Mouse (Mus musculus): ENCODE measurements around the gene Tcf7l2. TPM values are rescaled to one million over a fixed set of nuclear protein-coding genes. Genes with fewer than 3 reads are reported as not detected.

Gene Tcf7l2
- polyA plus RNA-seq, 1 experiment from 2014 or later, result 53.4 TPM

DNA sequence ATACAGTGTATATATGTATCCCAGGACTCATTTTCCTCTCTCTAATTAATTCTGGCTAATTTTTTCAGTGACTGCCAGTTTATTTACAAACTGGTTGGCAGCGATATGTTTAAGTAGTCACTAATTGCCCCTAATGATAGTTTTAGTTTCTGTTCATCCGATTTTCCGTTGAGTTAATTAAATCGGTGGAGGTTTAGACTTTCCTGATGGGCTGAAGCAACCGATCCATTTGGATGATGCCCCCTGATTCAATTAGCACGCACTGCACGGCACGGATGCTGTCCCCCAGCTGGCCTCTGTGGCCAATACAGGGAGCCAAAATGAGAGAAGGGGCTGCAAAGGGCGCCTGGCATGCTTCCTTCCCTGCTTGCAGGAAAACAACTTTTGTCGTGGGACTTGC lies 172.0 kb downstream of the Tcf7l2 start:
- peaks cover 11% of the 10 kb centered on the region; the same call in 1 of the 2 replicates for H3K36me3 ChIP-seq (ENCODE audit: insufficient read depth, low read length)
- no peak overlapping the region for H3K4me3 ChIP-seq (replicated peaks; ENCODE audit: low read depth, low read length)
- no peaks in the 10 kb centered on the region for H3K9me3 ChIP-seq (replicated peaks; ENCODE audit: low read length)
- TF ChIP-seq CTCF (IDR thresholded peaks at IDR 0.05; ENCODE audit: low read depth), result no peak
- WGBS, result 75% methylated on average over 10 of the region's 10 CpGs
- no peak overlapping the region for H3K4me2 ChIP-seq (ENCODE audit: low read length)
- no peaks in the 10 kb centered on the region for H3K27me3 ChIP-seq (ENCODE audit: insufficient read depth, low read length)
- DNase-seq (ENCODE audit: low spot score), result no peak
- no peak for ATAC-seq (replicated peaks; ENCODE audit: low FRiP score, low read depth)
- 0 out of 2 replicates have a peak, but pooled peaks cover 4% of the 10 kb centered on the region for H3K4me1 ChIP-seq (replicated peaks; ENCODE audit: insufficient read depth, low read length)
- no peak overlapping the region for H3K27ac ChIP-seq
- H3K9ac ChIP-seq (ENCODE audit: low read depth, low read length), result no peak overlapping the region

DNA sequence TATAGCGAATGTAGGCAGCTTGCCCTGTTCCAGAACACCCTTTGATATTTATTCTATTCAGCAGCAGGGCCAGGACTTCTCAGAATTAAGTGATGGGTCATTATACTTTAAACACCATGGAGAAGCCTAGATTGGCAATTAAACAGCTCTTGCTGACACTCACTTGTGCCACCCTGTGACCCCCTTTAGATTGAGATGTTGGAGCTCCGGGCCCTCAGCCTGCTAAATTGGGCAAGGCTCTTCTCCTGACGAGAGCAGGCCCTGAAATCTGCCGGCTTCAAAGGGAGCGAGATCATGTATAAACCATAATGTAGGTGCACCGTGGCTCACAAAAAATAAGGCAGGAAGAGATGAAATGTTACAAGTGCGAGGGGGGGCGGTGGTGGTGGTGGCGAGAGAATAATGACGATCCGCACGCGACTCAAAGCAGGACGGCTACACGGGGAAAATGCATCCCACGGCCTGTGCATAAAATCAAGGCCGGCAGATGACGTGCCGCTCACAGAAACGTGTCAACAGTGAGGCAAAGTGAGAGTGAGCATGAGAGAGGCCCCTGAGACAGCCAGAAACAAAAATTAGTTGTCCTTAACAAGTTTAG lies 173.1 kb downstream of the Tcf7l2 start:
- ATAC-seq (replicated peaks; ENCODE audit: low FRiP score, low read depth) (no peak), DNase-seq (ENCODE audit: low spot score) (no peak)
- Histone ChIP-seq H3K4me2 (ENCODE audit: low read length) (no peak overlapping the region), H3K4me3 (replicated peaks; ENCODE audit: low read depth, low read length) (no peak overlapping the region), H3K4me1 (replicated peaks; ENCODE audit: insufficient read depth, low read length) (no peaks in the 10 kb centered on the region), H3K27ac (no peak overlapping the region), H3K9me3 (replicated peaks; ENCODE audit: low read length) (no peaks in the 10 kb centered on the region), H3K27me3 (ENCODE audit: insufficient read depth, low read length) (no peaks in the 10 kb centered on the region), H3K9ac (ENCODE audit: low read depth, low read length) (no peak overlapping the region), H3K36me3 (ENCODE audit: insufficient read depth, low read length) (peaks cover 21% of the 10 kb centered on the region)
- TF ChIP-seq CTCF (IDR thresholded peaks at IDR 0.05; ENCODE audit: low read depth), result no peak
- 47% methylated on average over 20 of the region's 20 CpGs for WGBS

DNA sequence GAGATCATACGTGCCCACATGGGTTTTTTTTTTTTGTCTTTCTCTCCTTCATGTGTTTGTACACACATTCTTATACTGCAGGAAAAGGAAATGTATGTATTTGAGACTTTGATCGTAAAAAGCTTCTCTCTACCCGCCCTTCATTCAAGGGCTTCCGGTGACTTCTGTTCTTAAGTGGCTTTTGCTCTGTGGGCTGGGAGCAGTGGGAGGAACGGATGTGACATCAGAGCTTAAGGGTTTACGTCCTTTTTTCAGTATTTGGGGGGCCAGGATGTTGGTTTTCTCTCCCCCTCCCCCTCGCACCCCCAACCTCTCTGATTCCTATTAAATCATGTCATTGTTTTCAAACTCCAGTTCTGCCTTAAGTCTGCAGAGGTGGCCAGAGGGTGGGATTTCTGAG lies 173.9 kb downstream of the Tcf7l2 start:
- no peak overlapping the region for H3K4me3 ChIP-seq (replicated peaks; ENCODE audit: low read depth, low read length)
- ATAC-seq (replicated peaks; ENCODE audit: low FRiP score, low read depth) (no peak), DNase-seq (ENCODE audit: low spot score) (peak; percentile 82)
- no peaks in the 10 kb centered on the region for H3K9me3 ChIP-seq (replicated peaks; ENCODE audit: low read length)
- peak overlapping the region; percentile 25; the same call in 1 of the 2 replicates for H3K27ac ChIP-seq
- H3K9ac ChIP-seq (ENCODE audit: low read depth, low read length), result no peak overlapping the region
- no peaks in the 10 kb centered on the region for H3K27me3 ChIP-seq (ENCODE audit: insufficient read depth, low read length)
- no peak overlapping the region for H3K4me2 ChIP-seq (ENCODE audit: low read length)
- no peak for TF ChIP-seq CTCF (IDR thresholded peaks at IDR 0.05; ENCODE audit: low read depth)
- 46% methylated on average over 7 of the region's 7 CpGs for WGBS
- H3K36me3 ChIP-seq (ENCODE audit: insufficient read depth, low read length), result peaks cover 29% of the 10 kb centered on the region
- H3K4me1 ChIP-seq (replicated peaks; ENCODE audit: insufficient read depth, low read length), result no peaks in the 10 kb centered on the region

DNA sequence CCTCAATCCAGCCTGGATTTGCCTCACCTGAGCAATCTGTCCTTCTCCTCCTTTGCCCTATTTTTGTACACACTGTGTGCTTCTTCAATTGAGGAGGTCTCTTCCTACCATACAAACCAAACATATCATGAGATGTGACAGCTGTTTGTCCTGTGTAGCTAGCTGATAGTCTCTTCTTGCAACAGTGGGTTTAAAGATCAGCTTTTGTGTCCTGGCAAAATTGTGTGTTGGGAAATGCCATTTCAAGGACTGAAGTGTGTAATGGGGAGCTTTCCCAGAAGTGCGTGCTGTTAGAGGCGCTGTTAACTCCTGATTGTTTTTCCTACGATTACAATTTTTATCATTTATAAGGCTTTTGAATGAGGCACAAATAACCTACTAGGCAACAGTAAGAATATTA lies 174.6 kb downstream of the Tcf7l2 start:
- Histone ChIP-seq H3K9me3 (replicated peaks; ENCODE audit: low read length) (no peaks in the 10 kb centered on the region), H3K27me3 (ENCODE audit: insufficient read depth, low read length) (no peaks in the 10 kb centered on the region), H3K4me2 (ENCODE audit: low read length) (no peak overlapping the region), H3K36me3 (ENCODE audit: insufficient read depth, low read length) (peaks cover 34% of the 10 kb centered on the region), H3K4me3 (replicated peaks; ENCODE audit: low read depth, low read length) (no peak overlapping the region), H3K4me1 (replicated peaks; ENCODE audit: insufficient read depth, low read length) (no peaks in the 10 kb centered on the region), H3K27ac (no peak overlapping the region), H3K9ac (ENCODE audit: low read depth, low read length) (no peak overlapping the region)
- no peak for ATAC-seq (replicated peaks; ENCODE audit: low FRiP score, low read depth)
- TF ChIP-seq CTCF (IDR thresholded peaks at IDR 0.05; ENCODE audit: low read depth), result no peak
- no peak for DNase-seq (ENCODE audit: low spot score)
- WGBS, result 92% methylated on average over 3 of the region's 3 CpGs

DNA sequence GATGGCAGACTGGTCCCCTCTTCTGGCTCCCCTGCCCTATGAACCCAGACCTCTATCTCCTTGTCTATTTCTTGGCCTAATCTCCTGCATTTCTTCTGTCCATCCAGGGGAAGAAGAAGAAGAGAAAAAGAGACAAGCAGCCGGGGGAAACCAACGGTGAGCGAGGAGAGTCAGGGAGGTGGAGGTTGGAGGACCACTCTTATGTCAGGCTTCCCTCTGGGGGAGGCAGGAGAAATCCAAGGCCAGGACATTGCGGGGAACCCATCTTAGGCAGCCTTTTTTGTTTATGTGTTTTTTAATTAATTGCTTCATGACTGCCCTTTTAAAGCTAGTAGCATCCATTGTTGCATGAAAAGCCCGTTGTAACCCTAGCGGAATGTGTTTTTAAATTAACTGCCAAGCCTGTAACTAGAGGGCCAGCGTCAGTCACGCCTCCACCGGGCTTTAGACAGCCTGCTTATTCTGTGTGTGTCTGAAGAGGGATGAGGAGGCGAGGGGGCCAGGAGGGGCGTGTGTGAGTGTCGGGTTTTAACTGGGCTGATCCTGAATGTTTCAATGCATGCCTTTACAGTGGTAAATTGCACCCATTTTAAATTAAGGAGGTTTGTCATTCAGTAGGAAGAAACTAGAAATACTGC lies 182.3 kb downstream of the Tcf7l2 start:
- peak; percentile 50 for ATAC-seq (replicated peaks; ENCODE audit: low FRiP score, low read depth)

DNA sequence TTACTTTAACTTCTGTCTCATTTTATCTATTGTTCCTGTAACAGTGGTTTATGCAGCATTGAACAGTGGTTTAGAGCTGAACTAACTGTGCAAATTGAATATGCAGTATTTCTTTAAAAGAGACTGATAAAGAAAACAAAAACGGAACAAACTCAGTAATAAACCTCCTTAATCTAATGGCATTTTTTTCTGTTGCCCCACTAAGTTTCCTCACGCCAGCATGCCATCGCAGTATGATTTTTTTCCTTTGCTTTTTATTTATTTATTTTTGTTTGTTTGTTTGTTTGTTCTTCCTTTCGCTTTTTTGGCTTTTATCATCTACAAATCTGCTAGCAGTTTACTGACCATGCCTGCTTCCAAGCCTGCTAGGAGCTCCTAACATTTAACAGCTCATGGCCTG lies 183.2 kb downstream of the Tcf7l2 start:
- H3K9ac ChIP-seq (ENCODE audit: low read depth, low read length), result no peak overlapping the region
- no peaks in the 10 kb centered on the region for H3K27me3 ChIP-seq (ENCODE audit: insufficient read depth, low read length)
- H3K27ac ChIP-seq, result no peak overlapping the region
- DNase-seq (ENCODE audit: low spot score), result no peak
- H3K9me3 ChIP-seq (replicated peaks; ENCODE audit: low read length), result no peaks in the 10 kb centered on the region
- no peak overlapping the region for H3K4me2 ChIP-seq (ENCODE audit: low read length)
- 82% methylated on average over 4 of the region's 4 CpGs for WGBS
- ATAC-seq (replicated peaks; ENCODE audit: low FRiP score, low read depth), result no peak
- no peak overlapping the region for H3K4me3 ChIP-seq (replicated peaks; ENCODE audit: low read depth, low read length)
- H3K36me3 ChIP-seq (ENCODE audit: insufficient read depth, low read length), result peaks cover 17% of the 10 kb centered on the region
- H3K4me1 ChIP-seq (replicated peaks; ENCODE audit: insufficient read depth, low read length), result 0 out of 2 replicates have a peak, but pooled peaks cover 3% of the 10 kb centered on the region
- TF ChIP-seq CTCF (IDR thresholded peaks at IDR 0.05; ENCODE audit: low read depth), result no peak

More for the DNA sequence above, 182.3 kb downstream of the Tcf7l2 start:
- H3K9me3 ChIP-seq (replicated peaks; ENCODE audit: low read length), result no peaks in the 10 kb centered on the region
- H3K4me3 ChIP-seq (replicated peaks; ENCODE audit: low read depth, low read length), result no peak overlapping the region
- H3K36me3 ChIP-seq (ENCODE audit: insufficient read depth, low read length), result peaks cover 25% of the 10 kb centered on the region
- DNase-seq (ENCODE audit: low spot score), result peak; percentile 92
- H3K4me2 ChIP-seq (ENCODE audit: low read length), result no peak overlapping the region
- H3K27ac ChIP-seq, result no peak overlapping the region
- no peak overlapping the region for H3K9ac ChIP-seq (ENCODE audit: low read depth, low read length)
- no peaks in the 10 kb centered on the region for H3K27me3 ChIP-seq (ENCODE audit: insufficient read depth, low read length)
- 0 out of 2 replicates have a peak, but pooled peaks have one; percentile 3 for TF ChIP-seq CTCF (IDR thresholded peaks at IDR 0.05; ENCODE audit: low read depth)
- 0 out of 2 replicates have a peak, but pooled peaks cover 3% of the 10 kb centered on the region for H3K4me1 ChIP-seq (replicated peaks; ENCODE audit: insufficient read depth, low read length)
- WGBS, result 22% methylated on average over 12 of the region's 12 CpGs

Data from kidney, postnatal 0 days (tissue).